Mouse (Mus musculus) heart, postnatal 36 days (tissue): Measurements from ENCODE around the gene Ulk3. TPM values are rescaled to one million over a fixed set of nuclear protein-coding genes. Genes with fewer than 3 reads are reported as not detected.

Source experiments
- DNase-seq, 2 experiments: peaks; one replicate each; pipeline ENCODE4 v3.0.0; 2021 to 2022
- intact Hi-C: fragments of 180-260 bp; cut with DNase I; formaldehyde crosslinking; loops from one replicate; pipeline ENCODE4 v1.15.1; 2025
- total RNA-seq, 2 experiments: library from RNA; stranded (reverse); gene quantifications; 2 replicates each; pipeline ENCODE4 v1.2.3; 2021

Ulk3 gene
- total RNA-seq, 2 experiments from 2014 or later: 7.1 to 8.2 TPM

DNA sequence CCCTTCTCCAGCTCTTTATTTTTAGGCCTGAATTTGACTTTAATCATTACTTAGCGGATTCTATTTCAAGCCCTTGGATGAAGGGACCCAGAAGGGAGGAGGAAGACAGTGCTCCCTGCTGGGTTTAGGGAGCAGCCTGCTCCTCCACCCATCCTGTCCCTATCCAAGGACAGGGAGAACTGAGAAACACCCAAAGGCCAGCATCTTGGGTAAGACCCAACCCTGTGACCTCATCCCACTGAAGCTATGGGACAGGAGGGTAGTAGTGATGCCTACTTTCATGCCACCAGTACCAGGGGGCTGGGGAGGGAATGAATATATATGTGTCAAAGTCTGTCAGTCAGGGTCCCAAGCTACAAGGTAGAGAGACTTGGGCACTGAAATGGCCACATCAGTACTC is 51.8 kb downstream of the Ulk3 start:
- intact Hi-C loops: loop anchor here (5.0 kb wide), 2 partner anchors 99 to 119 kb away; partner anchors contain the start of gene Cox5a

DNA sequence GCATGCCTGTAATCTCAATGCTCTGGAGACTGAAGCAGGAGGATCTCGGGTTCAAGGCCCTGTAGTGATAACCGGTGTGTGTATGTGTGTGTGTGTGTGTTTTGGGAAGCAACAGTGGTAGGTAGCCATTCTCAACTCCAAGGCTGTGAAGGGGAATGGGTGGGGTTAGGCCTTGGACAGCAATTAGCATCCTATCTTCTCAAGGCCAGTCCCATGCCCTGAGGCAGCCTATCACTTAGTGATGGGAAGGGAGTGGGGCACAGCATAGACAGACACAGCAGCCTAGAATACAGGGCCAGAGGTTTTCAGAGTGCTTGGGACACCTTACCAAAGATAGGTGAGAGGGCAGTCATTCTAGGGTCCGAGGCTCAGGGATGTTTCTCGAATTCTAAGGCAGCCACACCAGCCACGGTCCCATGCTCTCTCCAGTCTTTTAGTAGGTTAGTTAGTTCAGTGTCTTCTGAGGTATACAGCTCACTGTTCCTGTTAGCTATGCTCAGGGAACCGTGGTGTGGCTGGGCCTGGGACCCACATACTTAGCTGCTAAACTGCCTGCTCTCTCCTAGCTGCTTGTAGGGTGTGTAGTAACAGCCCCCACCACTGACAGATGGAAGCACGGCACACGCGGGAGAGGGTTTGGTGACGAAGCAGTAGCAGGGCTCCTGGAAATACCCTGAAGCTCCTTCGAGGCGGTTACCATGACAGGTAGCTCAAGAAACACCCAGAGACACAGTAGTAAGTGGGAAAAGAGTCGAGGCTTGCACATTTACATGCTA is 52.7 kb downstream of the Ulk3 start:
- intact Hi-C loops: loop anchor here (5.0 kb wide), 2 partner anchors 100 to 120 kb away; partner anchors contain the start of gene Cox5a
- DNase-seq: peak in 1 of 2 experiments; percentile 1

More for the DNA sequence above, 51.8 kb downstream of the Ulk3 start:
- peak in 1 of 2 experiments; percentile 11 for DNase-seq

GRCm38 (mm10) chr9:57643169-57643855 is 54.1 kb downstream of the Ulk3 start:
- no peak for DNase-seq
- intact Hi-C loops: loop anchor here (5.0 kb wide), 2 partner anchors 101 to 121 kb away; partner anchors contain the start of gene Cox5a

GRCm38 (mm10) chr9:57643856-57644180 is 54.6 kb downstream of the Ulk3 start:
- intact Hi-C loops: loop anchor here (2.0 to 5.0 kb wide), 3 partner anchors 13 to 122 kb away; partner anchors contain the start of gene Cox5a
- DNase-seq: no peak

DNA sequence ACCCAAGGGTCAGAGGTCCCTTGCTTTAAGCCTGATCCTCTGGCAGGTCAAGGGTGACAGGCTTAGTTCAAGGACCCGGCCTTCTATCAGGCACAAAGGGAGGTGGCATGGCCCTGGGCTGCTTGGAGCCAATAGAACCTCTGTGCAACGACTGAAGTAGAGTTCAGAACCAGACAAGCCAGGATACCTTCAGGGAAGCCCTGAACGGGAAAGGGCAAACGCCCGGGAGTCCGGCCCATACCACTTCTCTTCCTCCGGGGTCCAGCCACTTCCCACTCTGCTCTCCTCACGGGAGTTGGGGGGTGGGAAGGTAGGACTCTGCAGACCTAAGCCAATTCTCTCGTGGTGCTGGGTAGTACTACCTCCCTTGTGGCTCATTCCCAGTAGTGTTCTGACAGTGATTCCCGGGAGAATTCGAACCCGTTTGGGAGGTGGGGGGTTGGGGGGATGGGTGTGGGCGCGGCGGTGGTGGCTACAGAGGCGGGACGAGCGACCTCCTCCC is 55.2 kb downstream of the Ulk3 start:
- DNase-seq: no peak
- intact Hi-C loops: loop anchor here (2.0 to 5.0 kb wide), 3 partner anchors 14 to 122 kb away; partner anchors contain the start of gene Cox5a

GRCm38 (mm10) chr9:57644944-57645893 is 56.0 kb downstream of the Ulk3 start:
- intact Hi-C loops: loop anchor here (2.0 to 5.0 kb wide), 4 partner anchors 14 to 123 kb away; partner anchors contain the start of genes Cox5a and Ulk3
- peak; percentile 97 for DNase-seq

Other genes with a start within 250 kb of the Ulk3 start
- gene Ppcdc, start 149.3 kb upstream of the Ulk3 start, total RNA-seq: 1 to 10 TPM; 8.2 to 8.8 TPM
- 1 to 10 TPM; 5.4 to 6.4 TPM for gene Scamp5, start 121.4 kb upstream of the Ulk3 start, total RNA-seq
- gene Rpp25, start 85.4 kb upstream of the Ulk3 start, total RNA-seq: 1 to 10 TPM; 1.0 to 2.1 TPM
- gene Cox5a, start 68.2 kb upstream of the Ulk3 start, total RNA-seq: 1,000 to 10,000 TPM; 2,624 to 2,673 TPM
- gene Fam219b, start 51.9 kb upstream of the Ulk3 start, total RNA-seq: 1 to 10 TPM; 7.2 to 8.3 TPM
- 100 to 1,000 TPM; 129 to 161 TPM for gene Mpi, start 36.7 kb upstream of the Ulk3 start, total RNA-seq
- 10 to 100 TPM; 25.8 to 29.4 TPM for gene Scamp2, start 28.5 kb upstream of the Ulk3 start, total RNA-seq
- not detected for gene Cplx3, start 16.8 kb downstream of the Ulk3 start, total RNA-seq
- gene Lman1l, start 31.3 kb downstream of the Ulk3 start, total RNA-seq: not detected
- gene Csk, start 64.2 kb downstream of the Ulk3 start, total RNA-seq: 10 to 100 TPM; 26.2 to 28.5 TPM
- gene Cyp1a2, start 94.3 kb downstream of the Ulk3 start, total RNA-seq: not detected
- gene Cyp1a1, start 98.5 kb downstream of the Ulk3 start, total RNA-seq: not detected
- 1 to 10 TPM; 5.0 to 5.2 TPM for gene Edc3, start 119.1 kb downstream of the Ulk3 start, total RNA-seq
- 10 to 100 TPM; 29.4 to 39.8 TPM for gene Clk3, start 176.4 kb downstream of the Ulk3 start, total RNA-seq
- gene Arid3b, start 247.3 kb downstream of the Ulk3 start, total RNA-seq: 1 to 10 TPM; 3.6 to 4.1 TPM